Mouse (Mus musculus): ENCODE results near the gene Optn.
"Not testable (repeated sequence)": the region's sequence is repeated elsewhere in the genome, so short reads cannot be mapped to it uniquely, and the experiment has no call there.

Gene Optn

DNA sequence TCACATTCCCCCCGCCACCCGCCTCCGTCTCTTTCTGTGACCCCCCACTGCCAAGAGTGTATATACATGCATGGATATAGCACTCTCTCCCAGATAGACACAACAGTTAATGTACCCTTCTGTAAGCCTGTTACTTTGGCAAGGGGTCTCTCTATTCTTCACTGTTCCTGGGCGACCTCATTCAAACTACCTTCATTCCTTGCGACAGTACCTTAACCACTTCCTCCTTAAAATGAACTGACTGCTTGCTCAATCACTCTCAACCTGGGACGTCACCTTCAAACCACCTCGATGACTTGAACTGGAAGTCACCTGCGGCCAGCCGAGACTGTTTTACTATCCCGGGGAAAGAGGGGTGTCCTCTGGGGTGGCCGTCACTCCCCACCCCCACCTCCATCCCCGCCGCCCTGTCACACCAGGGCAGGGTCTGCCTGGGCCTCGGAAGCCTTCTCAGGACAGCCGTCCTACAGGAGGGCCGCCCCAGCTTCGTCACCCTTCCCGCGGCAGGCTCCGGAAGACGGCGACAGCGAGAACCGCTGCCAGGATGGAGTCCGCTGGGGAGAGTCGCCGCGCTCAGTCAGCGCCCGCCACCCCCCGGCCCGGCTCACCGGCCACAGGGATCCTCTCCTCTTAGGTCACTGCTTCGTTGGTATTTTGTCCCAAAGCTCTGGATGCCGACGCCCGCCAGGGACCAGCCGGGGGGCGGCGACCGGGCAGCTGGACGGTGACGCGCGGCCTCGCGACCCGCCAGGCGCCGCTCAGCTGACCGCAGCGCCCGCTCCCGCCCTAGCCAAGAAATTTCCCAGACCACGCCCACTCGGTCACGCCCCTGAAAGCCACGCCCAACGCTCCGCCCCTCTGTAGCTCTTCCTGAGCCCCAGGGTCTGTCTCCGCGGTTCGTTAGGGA is at the start of gene Optn:
Gene Optn (minus strand): TSS at position 753 of the 907 bp plus-strand sequence.
- DNase-seq (ENCODE audit: low spot score in 2 of 2): peak; percentile 6 to 38

GRCm38 (mm10) chr2:5112785-5113291 is 49.0 kb upstream of the Optn start:
- DNase-seq (ENCODE audit: low spot score in 2 of 2): no peak

DNA sequence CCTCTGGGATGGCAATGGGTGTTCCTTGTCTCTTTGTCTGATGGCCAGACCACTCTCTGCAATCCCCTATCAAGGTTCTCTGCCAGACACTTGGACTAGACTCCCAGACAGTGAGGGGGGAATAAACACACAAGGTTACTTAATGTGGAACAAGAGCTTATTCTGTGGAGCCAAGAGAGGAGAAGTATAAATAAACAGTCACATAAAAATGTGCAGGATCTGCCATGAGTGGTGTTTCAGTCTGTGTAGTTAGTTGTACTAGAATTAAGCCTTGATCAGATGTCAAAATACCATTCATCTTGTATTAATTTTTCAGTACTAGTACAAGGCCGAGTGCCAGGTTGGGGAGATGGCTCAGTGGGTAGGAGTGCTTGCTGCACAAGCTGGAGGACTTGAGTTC is 39.0 kb upstream of the Optn start:
- DNase-seq (ENCODE audit: low spot score in 2 of 2): no peak

GRCm38 (mm10) chr2:5101743-5102245 is 37.9 kb upstream of the Optn start:
- DNase-seq (ENCODE audit: low spot score in 2 of 2): no peak

DNA sequence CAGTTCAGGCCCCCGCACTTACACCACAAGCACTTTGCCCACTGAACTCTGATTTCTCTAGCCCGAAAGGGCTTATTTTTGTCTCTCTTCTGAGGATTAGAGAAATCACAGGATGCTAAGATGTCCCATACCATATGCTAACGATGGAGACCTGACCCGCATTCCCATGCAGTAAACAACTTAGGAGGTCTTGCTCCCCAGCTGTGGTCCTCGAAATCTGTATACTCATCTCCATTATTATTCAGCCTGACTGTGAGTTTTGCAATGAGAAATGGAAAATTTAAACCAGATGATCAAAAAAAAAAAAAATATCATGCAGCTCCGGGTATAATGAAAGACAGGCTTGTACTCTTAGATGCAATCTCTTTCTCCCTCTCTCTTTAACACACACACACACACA is 35.3 kb upstream of the Optn start:
- DNase-seq (ENCODE audit: low spot score in 2 of 2): no peak

GRCm38 (mm10) chr2:5097786-5098445 is 34.1 kb upstream of the Optn start:
- DNase-seq (ENCODE audit: low spot score in 2 of 2): peak in 1 of 2 experiments; percentile 6

DNA sequence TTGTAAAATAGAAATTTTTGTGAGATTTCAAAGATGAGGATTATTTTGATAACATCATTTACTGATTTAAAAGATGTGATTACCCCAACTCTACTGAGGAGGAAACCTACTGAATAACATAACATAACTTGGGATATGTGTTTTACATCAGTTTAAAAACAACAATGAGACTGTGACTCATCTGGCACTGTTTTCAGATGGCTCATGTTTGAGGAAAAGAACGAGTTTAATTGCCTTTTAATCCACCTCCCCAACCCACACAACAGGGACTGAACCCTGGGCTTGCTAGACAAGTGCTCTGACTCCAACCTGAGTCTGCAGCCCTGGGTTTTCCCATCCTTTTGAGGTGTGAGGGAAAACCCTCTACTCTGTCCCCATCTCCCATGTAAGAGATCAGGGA is 31.5 kb upstream of the Optn start:
- DNase-seq (ENCODE audit: low spot score in 2 of 2): no peak

GRCm38 (mm10) chr2:5094876-5095275 is 31.0 kb upstream of the Optn start:
- DNase-seq (ENCODE audit: low spot score in 2 of 2): no peak

DNA sequence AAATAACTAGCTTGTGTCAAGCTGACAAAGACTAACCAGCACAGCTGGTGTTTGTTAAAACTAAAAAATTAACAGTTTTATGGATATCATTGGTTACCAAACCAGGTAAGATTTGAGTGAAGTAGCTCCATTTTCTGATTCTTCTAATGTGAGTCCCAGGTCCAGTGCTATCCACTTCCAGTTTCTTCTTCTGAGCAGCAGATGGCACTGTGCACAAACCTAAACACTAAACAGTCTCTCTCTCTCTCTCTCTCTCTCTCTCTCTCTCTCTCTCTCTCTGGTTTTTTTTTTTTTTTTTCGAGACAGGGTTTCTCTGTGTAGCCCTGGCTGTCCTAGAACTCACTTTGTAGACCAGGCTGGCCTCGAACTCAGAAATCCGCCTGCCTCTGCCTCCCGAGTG is 26.5 kb upstream of the Optn start:
- not testable (repeated sequence) for DNase-seq (ENCODE audit: low spot score in 2 of 2)

DNA sequence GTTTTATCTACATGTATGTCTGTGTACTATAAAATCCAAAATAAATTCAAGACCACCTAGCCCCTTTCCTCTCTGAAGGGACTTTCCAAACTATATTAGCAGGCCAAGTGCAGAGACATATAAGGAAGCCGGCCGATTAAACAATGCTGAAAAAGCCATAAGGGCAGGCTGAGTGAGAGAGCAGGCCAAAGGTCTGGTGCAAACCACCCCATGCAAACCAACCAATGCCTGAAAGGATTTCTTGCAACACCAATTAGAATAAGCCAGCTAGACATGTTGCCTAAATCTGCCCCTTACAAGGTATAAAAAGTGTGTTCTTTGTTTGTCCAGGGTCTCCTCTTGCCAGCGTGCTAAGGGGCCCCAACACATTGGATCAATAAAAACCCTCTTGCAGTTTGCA is 23.8 kb upstream of the Optn start:
- DNase-seq (ENCODE audit: low spot score in 2 of 2): no peak

DNA sequence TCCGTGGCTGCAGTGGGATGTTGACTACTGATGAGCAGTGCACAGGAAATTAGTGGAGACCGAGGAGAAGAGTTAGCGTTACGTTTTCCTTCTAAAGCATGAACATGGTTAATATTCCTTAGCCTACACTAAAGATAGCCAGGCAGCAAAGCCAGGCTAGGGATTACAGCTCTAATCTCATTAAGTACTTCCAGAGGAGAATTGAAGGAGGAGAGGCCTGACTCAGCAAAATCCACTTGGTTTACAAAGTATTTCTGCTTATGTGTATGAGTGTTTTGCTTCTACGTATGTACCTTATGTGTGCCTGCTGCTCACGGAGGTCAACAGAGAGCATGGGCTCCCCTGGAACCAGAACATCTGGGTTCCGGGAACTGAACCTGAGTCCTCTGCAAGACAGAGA is 19.9 kb upstream of the Optn start:
- no peak for DNase-seq (ENCODE audit: low spot score in 2 of 2)

DNA sequence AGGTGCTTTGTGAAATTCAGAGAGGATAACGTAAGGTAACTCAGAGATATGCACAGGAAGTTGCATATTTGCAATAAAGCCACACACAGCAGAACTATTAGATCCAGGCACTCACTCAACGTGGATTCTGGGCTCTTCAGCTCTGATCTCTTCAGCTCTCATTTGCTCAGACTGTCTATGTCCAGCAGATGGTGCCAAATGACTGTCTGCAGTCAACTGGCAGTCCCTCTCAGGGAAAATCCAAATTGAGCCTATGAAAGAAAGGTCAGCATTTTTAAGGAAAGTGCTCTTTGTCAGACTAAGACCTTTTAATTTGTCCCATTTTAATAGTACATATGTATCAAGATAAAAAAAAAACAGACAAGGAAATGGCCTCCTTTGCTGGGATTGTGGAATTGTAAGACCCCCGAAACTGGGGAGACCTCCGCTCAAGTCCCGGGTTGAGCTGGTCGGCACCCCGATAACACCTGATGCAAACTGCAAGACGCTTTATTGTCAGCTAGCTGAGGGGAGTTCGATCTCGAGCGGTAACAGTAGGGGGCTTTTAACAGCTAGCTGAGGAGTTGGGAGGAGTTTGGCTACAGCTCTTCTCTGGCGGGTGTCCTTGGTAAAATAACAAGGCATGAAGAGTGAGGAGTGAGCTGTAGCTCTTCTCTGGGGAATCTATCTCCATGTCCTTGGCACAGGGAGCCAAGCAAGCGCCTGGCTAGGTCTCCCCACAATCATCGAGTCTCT is 16.4 kb upstream of the Optn start:
- no peak for DNase-seq (ENCODE audit: low spot score in 2 of 2)

DNA sequence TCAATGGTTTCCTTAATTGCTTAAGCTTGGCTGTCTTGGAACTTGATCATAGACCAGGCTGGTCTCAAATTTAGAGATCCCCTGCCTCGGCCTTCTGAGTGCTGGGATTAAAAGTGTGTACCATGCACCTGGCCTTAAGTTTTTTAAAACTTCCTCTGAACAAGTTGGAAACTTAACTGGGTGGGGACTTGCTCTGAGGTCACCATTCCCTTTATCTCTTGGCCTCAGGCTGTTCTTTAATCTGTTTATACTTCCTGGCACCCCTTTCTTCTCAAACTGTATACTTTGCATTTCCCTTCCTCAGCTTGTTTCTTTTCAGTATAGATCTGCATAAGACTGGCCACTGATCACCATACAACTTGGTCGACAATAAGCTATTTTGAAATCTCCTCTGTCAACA is 14.1 kb upstream of the Optn start:
- DNase-seq (ENCODE audit: low spot score in 2 of 2): no peak

DNA sequence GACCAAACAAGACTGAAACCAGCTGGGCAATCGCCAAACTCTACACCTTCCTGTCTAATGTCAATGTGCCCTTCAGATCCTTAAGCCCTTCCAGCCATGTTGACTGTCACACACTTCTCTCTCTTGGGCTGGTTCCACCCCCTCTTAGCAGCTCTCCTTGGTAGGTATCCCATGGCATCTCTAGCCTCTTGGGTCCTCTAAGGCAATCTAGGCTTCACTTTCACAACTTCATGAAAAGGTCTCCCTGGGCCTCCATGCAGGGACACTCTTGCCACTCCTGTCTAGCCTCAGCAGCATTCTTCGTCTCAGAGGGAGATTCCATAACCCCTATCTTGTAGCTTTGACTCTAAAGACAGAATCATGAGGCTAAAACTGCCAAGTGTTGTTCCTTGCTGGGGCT is 13.6 kb upstream of the Optn start:
- no peak for DNase-seq (ENCODE audit: low spot score in 2 of 2)

GRCm38 (mm10) chr2:5075856-5076255 is 12.0 kb upstream of the Optn start:
- no peak for DNase-seq (ENCODE audit: low spot score in 2 of 2)

DNA sequence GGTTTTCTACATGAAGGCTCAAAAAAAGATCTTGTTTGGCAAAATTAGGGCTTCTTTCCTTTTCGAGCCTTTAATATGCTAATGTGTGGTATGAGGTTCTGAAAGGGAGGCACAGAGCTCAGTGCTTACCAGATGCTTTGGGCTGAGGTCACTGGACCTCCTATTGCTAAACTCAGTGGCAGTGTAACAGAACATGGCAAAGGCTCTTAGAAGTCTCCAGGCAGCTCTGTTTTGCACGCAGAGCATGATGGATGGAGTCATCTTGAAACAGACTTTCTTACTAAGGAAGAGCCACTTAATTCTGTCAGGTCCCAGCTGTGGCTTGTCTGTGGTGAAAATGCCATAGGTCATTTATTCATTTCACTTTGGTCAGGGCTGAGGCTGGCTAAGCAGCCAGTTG is 11.6 kb upstream of the Optn start:
- no peak for DNase-seq (ENCODE audit: low spot score in 2 of 2)

DNA sequence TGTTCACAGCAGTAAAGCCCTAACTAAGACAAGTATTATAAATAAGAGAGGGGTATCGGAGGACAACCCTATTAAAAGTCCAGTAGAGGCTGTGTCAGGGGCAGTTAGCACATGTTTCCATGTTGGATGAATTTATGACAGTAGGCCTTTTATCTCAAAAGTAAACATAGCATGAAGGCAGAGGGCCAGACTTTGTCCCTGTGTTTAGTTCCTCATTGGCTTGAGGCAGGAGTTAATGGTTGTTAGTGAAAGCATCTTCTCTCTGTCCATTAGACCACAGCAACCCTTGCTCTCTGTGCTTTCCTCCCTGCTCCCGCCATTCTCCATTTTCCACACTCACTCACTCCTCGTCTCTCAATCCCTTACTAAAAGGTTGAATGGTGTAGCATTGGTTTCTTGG is 9.9 kb upstream of the Optn start:
- DNase-seq (ENCODE audit: low spot score in 2 of 2): no peak

DNA sequence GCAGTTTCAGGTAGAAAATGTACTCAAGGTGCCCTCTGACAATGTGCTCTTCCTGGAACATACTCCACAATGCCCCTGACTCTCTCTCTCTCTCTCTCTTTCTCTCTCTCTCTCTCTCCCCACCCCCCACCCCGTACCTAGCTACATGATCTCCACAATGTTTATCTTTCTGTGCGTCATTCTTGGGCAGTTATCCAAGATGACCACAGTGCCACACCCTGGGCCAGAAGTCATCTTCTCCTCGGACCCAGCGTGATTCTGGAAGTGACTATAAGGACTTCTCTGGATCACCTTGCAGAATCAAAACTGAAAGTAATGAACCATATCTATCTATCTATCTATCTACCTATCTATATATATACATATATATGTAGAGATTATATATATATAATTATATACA is 4.1 kb upstream of the Optn start:
- no peak for DNase-seq (ENCODE audit: low spot score in 2 of 2)

- not testable (repeated sequence) for DNase-seq (ENCODE audit: low spot score in 2 of 2)
These were observed 3.4 kb upstream of the Optn start for GRCm38 (mm10) chr2:5067254-5067653.

DNA sequence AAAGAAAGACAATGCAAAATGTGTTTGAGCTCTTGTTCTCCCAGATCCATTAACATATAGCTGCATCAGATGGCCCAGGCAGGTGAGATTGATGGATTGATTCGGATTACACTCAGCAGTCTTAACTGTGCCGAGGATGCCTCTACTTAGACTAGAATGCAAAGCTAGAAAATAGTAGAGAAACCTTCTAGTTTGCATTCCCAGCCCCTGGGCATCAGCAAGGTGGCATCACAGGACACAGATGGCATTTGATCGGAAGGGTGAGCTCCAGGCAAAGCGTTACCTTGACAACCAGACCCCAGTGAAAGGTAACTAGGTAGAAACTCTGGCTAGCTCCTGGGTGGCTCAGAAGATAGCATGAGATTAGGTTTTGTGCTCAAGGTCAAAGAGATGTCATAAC is 396 bp upstream of the Optn start:
- no peak for DNase-seq (ENCODE audit: low spot score in 2 of 2)

- DNase-seq (ENCODE audit: low spot score in 2 of 2): no peak
These were observed 1.2 kb downstream of the Optn start for GRCm38 (mm10) chr2:5062496-5063298.
